Mouse (Mus musculus) G1E (cell line): Measurements from ENCODE around the gene Zfp408.

Experiments
- CTCF ChIP-seq: IDR thresholded peaks from 2 replicates; pipeline ENCODE4 v1.5.1; 2012; ENCODE audit warnings: low read depth, low read length, inconsistent platforms, mixed read lengths
- GATA1 ChIP-seq: IDR thresholded peaks from 2 replicates; pipeline ENCODE4 v1.6.1; 2012; ENCODE audit warnings: borderline replicate concordance, low read length, inconsistent platforms, mixed read lengths
- POLR2AphosphoS5 ChIP-seq: IDR thresholded peaks from 2 replicates; pipeline ENCODE4 v1.6.1; 2012; ENCODE audit warnings: low read depth, low read length, inconsistent platforms; ENCODE audit not compliant: insufficient replicate concordance
- TAL1 ChIP-seq: conservative IDR thresholded peaks from 2 replicates; pipeline ENCODE4 v1.6.1; 2012; ENCODE audit warnings: low read depth, low read length, inconsistent platforms, mixed read lengths

DNA sequence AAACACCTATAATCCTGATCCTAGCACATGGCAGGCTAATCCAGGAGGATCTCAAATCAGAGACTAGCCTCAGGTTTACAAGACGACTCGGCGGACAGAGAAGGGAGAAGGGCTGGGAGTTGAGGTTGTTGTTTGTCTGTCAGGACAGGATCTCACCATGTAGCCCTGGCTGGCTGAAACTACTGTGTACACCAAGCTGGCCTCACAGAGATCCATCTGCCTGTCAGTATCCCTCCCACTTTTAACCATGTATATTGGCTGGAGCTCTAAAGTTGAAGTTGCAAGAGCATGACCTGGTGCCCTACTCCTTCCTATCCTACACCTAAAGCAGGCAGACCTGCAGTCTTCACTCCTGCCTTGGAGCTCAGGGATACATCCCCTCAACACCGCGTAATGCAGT lies 27.2 kb downstream of the Zfp408 start:
- TF ChIP-seq CTCF (no peak), TAL1 (no peak), GATA1 (no peak), POLR2AphosphoS5 (no peak)
